Mouse (Mus musculus) retina, embryonic 14.5 days (tissue): ENCODE results near the gene Stn1.

Experiments used
- DNase-seq: peaks from one replicate; pipeline ENCODE4 v3.0.0-alpha.2; 2015; ENCODE audit warnings: low spot score

The Stn1 gene

DNA sequence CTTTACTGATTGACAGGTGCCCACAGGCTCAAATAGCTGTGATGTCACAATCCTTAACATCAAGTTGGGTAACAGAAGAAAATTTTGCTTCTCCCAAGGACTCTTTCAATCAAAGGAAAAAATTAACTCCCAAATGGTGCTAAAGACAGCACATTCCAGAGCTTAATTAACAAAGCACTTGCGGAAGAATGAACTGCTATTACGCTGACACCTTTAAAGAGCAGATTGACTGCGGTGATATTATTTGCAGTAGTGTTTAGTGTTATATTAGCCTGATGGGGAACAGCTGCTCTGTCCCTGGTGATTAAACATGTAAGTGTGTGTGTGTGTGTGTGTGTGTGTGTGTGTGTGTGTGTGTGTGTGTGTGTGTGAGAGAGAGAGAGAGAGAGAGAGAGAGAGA lies 7.7 kb upstream of the Stn1 start:
- DNase-seq, result no peak

GRCm38 (mm10) chr19:47542441-47542840 lies 5.1 kb upstream of the Stn1 start:
- no peak for DNase-seq

DNA sequence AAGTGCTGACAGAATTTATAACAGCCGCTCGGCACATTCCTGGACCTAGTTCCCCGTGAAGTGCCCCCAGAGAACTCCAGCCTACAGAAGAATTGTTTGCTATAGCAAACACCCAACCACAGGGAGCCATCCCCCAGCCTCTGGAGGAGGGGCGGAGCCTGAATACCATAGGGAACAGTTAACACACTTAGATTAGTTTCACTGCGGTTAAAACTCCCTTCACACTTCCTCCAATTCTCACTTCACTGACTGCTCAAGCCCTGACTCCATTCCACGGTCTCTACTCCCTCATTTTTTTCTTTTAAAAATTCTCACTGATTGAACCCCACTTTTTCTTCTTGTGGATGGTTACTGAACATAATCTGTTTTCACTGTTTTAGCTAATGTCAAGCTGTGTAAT lies 1.5 kb upstream of the Stn1 start:
- no peak for DNase-seq

DNA sequence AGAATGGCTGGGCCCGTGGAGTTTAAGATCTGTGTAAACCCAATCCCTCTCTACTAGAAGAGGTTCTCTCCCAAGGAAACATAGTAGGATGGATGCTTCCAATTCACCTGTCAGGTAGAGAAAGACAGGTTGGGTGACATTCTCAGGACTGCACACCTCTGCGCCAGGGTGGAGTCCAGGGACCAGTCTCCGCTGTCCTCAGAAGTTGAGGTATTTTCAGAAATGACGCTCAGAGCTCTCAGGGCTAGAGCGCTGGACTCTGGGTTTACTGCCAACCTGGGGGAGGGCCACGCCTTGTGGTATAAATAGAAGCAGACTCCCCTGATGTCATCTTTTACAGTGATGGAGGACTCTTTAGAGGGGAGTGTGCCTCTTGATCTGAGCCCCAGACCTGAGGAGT lies 572 bp upstream of the Stn1 start:
- DNase-seq, result no peak

- peak; percentile 99 for DNase-seq
Measured at GRCm38 (mm10) chr19:47536521-47537299, 597 bp downstream of the Stn1 start.

DNA sequence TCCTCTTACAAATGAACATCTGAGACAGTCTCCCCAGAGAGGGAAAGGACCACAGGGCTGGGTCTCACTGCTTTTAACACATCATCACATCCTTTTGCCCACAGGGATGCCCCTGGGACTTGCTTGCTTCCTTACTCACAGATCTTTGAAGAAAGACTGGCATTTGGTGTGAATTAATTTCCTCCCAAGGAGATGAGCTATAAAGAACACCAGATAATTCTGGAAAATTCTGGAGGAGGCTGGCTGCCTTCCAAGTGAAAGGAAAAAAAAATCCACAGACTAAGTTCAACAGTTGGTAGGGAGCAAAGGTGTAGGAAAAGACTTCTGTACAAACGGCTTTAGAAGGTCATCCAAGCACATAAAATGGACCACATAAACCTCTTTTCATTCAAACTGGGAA lies 3.2 kb downstream of the Stn1 start:
- no peak for DNase-seq

DNA sequence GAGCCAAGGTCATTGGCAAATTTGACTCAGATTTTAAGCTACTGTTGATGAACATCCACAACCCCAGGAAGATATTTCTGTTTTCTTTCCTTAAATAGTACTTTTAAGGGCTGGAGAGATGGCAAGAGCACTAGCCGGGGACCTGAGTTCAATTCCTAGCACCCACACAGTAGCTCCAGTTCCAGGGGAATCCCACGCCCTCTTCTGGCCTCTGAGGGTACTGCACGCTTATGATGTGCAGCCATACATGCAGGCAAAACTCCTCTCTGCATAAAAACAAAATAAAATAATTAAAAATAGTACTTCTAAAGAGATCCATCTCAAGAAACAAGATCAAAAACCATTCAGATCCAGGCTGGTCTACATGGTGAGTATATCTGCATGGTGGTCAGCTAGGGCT lies 4.9 kb downstream of the Stn1 start:
- no peak for DNase-seq

GRCm38 (mm10) chr19:47531309-47531708 lies 6.0 kb downstream of the Stn1 start:
- DNase-seq, result no peak

- DNase-seq, result peak; percentile 37
Measured at GRCm38 (mm10) chr19:47526239-47526986, 10.9 kb downstream of the Stn1 start.

DNA sequence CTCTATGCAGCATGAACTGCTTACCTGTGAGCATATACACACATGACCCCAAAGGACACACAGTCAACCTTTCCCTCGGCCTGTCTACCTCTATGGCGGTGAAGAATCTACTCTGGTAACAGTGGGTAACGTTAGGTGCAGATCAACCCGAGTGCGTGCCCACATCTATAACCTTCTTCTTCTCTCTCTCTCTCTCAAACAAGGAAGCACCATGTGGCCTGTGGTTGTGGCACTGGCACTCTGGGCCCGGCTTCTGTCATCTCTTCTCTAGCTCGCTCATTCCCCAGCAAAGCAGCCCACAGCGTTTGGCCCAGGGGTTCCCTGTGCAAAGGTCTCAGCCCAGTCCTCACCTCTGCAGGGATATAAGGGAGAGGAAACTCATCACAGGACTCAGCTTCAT lies 12.4 kb downstream of the Stn1 start:
- DNase-seq, result no peak

- DNase-seq, result no peak
Measured at GRCm38 (mm10) chr19:47521403-47521802, 15.9 kb downstream of the Stn1 start.

DNA sequence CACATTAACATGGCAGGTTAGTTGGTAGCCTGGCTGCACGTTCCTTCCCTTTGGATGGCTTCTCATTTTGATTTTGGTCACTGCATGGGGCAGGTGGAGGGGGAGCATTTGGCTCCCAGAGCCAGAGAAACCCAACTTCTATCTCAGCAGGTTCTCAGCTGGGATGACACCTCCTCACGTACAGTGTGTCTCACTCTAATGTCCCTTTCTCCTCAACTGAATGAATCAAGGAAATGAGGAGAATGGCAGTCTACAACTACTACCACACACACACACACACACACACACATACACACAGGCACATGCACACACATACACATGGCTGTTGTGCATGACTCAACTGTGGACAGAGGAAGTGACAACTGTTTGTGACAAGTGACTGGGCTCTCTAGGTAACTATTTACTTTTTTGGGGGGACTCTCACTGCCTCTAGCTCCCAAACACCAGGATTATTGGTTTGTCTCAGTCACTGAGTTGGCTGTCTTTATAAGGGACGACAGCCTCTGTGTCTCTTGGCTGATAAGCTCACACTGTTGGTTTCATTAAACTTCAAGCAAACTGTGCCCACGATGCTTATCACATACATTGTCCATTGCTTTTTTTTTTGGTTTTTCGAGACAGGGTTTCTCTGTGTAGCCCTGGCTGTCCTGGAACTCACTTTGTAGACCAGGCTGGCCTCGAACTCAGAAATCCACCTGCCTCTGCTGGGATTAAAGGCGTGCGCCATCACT lies 18.0 kb downstream of the Stn1 start:
- DNase-seq, result no peak

DNA sequence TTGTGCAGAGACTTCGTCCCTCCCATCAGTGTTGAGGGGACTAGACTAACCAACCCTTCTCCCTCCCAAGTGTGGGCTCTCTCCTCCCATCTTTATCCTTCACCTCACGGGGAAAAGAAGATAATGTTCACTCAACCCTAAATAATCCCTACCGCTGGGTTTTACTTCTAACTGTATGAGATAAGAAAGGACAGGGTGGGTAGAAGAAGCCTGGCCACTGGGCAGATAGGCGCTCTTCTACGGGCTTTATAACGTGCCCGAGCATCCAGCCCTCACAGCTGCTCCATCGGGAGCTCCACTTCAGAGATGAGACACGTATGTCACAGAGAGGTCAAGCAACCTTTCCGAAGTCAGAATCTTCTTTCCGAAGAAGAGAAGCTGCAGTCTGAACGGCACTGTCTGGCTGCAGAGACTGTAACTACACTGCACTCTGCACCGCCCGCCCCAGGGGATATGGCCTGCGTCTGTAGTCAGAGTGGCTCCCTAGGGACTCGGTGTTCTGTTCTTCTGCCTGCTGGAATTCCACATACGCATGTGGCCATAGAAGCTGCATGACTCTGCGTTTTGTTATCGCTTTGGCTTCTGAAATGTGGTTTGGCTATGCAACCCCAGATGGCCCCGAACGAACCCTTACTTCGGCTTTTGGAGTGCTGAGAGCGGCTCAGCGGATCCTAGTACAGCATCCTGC lies 18.7 kb downstream of the Stn1 start:
- peak; percentile 43 for DNase-seq

GRCm38 (mm10) chr19:47517570-47517969 lies 19.7 kb downstream of the Stn1 start:
- DNase-seq, result no peak

DNA sequence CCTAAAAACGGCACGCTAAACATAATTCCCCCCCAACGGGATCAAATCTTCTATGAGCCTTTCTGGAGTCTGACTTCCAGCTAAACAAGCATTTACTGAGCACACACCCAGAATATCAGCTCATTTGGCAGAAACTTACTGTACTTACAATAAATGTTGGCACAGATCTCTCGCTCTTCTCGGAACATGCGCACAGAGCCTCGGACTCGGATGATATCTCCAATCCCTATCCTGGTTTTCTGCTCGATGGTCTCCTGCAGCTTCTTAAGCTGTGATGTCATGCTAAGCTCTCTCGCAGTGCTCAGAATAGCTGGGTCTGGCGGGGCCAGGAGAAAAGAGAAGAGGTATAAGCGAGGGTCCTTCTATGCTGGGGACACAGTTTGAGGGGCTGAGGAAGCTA lies 20.4 kb downstream of the Stn1 start:
- DNase-seq, result no peak

DNA sequence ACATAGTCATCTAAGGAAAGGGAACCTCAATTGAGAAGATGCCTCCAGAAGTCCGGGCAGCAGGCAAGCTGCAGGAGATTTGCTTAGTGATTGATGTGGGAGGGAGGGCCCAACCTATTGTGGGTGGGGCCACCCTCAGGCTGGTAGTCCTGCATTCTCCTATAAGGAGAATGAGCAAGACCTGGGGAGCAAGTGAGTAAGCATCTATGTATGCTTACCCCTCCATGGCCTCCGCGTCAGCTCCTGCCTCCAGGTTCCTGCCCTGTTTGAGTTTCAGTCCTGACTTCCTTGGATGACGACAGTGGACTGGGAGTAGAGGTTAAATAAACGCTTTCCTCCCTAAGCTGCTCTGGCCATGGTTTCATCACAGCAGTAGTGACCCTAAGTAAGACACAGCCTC lies 22.2 kb downstream of the Stn1 start:
- no peak for DNase-seq

GRCm38 (mm10) chr19:47513618-47513897 lies 23.7 kb downstream of the Stn1 start:
- no peak for DNase-seq

DNA sequence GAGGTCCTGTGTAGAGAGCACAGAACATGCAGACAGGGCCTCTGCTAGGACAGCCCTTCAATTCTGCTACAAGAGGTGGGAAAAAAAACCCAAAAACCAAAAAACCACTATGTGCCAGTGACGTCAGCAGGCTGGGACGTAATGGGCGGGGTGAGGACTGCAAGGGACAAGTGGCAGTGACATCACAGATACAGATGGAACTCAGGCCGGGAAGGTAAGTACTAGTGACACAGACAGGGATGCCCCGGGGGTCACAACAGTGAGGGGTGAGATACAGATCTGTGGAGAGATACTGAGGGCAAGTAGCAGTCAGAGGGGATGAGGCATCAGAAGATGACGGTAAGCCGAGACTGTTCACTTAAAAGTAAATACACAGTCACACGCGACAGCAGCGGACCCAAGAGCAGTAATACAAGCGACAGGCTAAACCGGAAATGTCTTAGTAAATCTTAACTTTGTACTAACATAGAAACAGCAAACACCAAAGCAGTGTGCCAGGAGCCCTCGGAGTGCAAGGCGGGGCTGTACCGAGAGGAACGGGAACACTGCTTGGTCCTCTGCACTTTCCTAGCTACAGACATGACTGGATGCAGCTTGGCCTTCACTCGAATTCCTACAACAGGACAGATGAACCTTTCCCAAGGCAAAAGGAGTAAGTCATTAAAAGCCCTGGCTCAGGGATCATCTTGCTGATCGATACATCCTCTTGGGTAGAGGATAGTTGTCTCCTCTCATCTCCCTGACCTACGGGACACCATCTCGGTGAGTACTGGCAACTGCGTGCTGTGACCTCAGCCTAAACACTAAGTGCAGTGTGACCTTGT lies 24.3 kb downstream of the Stn1 start:
- no peak for DNase-seq

- DNase-seq, result no peak
Measured at GRCm38 (mm10) chr19:47511958-47512357, 25.3 kb downstream of the Stn1 start.

DNA sequence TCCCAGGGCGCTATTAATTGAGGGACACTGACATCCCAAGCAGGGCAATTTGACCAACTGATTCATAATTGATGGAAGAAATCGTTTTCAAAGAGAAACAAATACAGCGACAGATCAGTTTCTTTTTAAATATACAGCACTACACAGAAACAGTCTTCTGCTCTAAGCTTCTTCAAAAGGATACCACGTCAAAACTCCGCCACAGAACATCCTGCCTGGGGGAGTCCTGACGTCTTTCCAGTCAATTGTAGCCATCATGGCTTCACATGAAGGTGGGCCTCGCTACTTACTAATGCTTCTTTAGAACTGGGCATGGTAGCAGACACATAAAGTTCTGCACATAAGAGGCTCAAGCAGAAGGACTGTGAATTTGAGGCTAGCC lies 26.0 kb downstream of the Stn1 start:
- no peak for DNase-seq

- peak; percentile 49 for DNase-seq
Measured at GRCm38 (mm10) chr19:47510473-47511293, 26.6 kb downstream of the Stn1 start.
